Mouse (Mus musculus): ENCODE measurements around the gene Cdc42bpb.

Cdc42bpb gene

DNA sequence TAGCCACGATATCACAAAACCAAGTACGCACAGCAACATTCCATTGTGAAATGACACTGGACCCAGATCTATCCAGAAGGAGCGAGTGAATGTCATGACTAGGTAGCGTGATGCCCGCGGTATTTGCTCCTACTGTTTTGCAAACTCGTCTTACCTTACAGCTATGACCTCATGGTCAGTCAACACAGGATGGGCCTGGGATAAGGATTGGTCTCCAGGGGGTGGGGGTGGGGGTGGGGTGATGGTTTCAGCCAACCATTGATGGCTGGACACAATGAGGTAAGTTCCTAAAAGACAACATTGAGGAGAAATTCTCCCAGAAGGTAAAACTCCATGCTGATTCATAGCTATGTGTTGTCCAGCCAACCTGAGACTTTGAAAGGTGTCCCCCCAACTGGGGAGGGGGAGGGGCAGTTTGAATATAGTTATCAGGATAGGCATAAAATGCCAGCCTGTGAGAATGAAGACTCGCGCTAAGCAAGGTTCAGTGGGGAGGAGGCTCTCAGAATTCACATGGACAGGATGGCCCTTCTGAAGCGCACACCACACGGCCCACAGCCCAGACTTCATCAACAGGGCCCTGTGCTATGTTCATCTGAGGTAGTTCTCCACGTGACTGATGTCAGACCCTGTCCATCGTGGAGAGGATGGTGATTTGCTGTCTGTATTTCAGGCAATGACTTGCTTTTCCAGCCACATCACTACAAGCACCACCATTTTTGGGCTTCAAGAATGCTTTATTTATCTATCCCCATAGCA, 8.5 kb upstream of the Cdc42bpb start:
- no peak for DNase-seq

DNA sequence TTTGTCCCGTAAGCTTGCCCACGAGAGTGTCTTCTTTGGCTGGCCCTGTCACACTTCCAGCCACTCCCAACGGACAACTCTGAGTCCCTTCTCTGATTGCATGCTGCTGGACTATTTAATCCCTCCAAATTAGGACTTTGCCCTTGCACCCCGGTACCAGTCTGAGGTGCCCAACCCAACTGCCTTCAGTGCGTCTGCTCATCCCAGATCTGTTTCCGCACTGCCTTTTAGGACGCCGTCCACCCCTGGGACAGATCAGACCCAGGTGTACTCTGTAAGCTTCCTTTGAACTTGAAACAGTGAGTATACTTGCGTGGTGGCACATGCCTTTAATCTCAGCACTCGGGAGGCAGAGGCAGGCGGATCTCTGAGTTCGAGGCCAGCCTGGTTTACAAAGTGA, 1.3 kb upstream of the Cdc42bpb start:
- no peak for DNase-seq

DNA sequence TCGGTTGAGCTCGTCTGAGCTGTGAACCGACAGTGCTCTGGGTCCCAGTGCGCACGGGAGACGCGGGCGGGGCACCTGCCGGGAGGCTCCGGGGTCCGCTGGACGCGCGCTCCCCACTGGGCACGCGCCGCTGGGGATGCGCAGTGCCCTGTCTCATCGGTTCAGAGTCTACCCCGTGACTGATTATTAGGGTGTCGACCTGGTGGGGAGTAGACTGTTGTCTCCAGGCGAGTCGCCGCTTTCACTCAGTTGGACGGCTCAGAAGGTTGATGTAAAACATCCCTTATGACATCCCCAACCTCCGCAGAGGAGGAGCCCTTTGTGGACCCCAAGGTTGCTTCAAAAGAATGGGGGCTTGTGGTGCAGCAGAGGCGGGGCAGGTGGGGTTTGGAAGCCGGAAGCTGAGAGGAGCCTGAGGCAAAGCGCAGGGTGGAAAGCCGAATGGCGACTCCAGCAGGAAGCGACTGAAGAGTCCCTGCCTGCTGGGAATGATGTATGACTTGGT, 520 bp upstream of the Cdc42bpb start:
- DNase-seq: peak; percentile 56

DNA sequence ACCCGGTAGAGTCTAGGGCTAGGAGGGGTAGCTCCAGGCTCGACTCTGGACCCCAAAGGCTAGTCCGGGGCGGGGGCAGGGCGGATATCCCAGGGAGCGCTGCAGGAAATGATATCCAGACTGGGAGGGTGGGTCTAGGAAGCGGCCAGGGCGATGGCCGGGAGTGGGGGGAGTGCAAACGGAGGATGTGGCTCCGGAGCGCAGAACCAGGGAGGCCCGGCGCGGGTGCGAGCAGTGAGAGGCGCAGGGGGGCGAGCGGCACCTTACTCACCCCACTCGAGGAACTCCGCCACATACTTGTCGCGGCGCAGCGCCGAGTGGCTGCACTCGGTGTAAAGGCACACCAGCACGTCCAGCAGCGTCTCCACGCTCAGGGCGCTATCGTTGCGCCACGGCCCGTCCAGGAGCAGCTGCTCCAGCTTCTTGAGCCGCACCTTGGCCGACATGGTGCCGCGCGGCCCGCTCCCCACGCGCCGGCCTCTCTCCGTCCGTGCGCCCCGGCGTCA, 639 bp downstream of the Cdc42bpb start:
- peak; percentile 68 for DNase-seq

DNA sequence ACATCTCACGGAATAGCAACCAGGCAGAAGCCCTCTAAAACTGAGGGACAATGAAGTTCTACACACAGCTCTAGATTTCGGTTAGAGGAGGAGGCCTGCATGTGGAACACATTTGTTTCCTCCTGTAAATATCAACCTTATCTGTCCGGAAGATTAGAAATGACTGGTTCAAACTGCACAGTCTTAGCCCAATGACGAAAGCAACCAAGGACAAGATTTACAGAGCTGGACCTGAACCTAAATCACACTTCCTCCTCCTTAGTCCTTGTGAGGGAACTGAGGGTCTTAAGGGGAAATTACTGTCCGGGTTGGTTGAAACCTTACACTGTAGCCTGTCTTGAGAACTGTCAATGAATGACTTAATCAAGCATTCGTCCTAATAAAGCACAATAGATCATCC, 1.5 kb downstream of the Cdc42bpb start:
- DNase-seq: no peak

DNA sequence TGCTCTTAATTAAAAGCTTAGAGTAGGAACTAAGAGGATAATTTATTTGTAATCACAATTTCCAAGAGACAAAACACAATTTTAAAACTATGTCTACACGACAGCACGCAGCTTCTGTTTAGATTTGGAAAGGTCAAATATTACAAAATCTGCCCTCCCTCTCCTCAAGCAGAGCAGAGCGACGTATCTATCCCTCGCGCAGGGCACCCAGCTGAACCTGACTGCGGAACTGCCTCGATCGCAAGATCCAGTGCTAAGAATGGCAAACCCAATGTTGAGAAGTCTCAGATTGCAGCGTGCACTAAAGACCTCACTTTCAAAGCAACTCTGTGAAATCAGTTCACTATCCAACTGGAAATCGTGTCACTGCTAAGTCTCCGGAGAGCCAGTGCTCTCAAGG, 2.0 kb downstream of the Cdc42bpb start:
- no peak for DNase-seq

DNA sequence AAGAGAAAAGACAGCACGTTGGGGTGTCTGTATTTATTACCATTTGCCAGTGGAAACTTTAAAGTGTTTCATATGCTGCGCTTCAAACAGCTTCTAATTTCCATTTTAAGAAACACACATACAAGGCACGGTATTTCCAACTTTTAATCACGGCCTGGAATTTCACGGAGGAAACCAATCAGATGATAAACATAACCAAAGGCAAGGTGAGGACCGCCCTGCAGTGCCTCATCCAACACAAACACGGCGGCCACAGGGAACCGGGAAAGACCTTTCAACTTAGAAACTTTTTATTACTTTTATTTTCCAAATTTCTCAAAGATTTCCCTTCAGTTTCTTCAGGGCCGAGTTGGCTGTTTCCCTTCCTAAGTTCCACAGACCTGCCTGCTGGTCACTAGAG, 2.8 kb downstream of the Cdc42bpb start:
- DNase-seq: no peak

DNA sequence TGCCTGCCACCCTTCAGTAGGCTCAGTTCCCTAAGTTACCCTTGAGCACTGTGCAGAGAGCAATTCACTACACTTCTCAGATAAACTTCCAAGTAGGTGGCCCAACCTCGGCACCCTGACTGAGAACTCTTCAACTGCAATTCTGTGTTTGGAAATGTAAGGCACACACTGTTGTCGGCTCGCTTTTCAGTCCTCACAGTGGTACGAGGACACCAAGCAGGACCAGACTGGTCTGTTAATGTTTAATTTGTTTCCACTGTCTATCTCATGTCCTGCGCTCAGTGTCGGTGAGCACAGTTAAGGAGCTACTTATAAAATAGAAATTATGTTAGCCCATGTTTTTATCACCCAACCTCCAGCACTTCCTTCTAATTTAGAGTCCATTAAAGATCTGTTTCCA, 4.1 kb downstream of the Cdc42bpb start:
- DNase-seq: no peak

DNA sequence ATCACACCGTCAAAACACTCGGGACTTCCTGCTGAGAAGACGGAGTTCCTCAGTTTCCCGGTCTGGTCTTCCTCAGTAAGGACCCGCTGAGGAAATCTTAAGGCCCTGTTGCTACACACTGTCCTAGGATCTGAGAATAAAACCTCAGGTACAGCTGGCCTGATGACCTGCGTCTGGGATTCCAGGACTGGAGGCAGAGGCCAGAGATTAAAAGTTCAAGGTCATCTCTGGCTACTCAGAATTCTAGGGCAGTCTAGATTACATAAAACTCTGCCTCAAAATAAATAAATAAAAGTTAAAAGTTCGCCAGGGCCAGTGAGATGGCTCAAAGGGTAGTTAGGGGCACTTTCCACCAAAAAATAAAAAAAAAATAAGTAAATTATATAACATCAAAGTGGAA, 5.6 kb downstream of the Cdc42bpb start:
- no peak for DNase-seq

DNA sequence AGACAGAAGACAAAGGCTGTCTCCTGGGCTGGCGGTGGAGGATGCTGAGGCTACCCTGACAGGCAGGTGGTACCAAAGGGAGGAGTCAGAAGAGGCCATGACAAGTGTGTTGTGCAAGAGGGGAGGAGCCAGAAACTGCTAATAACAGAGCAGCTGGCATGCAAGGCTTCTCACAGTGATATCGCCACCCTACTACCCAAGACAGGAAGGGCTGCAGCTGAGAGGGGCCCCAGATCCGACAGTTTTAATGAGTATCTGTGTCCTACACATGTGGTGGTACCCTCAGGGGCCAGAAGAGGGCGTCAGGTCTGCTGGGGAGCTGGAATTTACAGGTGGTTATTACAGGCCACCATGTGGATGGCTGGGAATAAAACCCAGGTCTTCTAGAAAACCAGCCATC, 7.3 kb downstream of the Cdc42bpb start:
- DNase-seq: no peak

DNA sequence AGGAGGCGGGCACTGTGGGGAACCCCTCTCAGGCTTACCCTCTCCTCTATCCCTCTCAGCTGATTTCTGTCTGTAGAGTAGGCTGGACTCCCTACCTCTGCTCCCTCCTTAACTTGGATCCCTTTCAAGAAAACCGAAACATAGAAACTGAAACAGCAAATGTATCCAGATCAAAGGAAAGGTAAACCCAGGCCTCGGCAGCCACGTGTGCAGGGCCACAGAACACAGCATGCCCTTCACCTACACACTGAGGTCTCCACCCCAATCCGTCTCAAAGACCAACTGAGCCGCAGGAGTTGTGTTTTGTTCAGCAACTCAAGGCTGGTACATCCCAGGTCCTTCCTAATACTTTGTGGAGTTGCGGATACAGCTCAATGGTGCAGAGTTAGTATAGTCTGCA, 10.5 kb downstream of the Cdc42bpb start:
- no peak for DNase-seq

DNA sequence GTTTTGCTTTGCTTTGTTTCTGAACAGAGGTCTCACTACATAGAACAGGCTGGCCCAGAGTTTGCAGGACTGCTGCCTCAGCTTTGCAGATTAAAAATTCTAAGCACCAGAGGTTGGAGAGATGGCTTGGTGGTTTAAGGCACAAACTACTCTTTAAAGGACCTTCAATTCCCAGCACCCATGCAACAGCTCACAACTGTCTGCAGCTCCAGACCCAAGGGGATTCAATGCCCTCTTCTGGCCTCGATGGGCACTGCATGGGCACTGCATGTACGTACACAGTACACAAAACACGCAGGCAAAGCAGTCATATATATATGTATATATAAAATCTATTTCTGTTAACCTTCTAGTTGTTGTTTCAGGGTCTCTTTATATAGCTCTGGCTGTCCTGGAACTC, 13.3 kb downstream of the Cdc42bpb start:
- DNase-seq: no peak

DNA sequence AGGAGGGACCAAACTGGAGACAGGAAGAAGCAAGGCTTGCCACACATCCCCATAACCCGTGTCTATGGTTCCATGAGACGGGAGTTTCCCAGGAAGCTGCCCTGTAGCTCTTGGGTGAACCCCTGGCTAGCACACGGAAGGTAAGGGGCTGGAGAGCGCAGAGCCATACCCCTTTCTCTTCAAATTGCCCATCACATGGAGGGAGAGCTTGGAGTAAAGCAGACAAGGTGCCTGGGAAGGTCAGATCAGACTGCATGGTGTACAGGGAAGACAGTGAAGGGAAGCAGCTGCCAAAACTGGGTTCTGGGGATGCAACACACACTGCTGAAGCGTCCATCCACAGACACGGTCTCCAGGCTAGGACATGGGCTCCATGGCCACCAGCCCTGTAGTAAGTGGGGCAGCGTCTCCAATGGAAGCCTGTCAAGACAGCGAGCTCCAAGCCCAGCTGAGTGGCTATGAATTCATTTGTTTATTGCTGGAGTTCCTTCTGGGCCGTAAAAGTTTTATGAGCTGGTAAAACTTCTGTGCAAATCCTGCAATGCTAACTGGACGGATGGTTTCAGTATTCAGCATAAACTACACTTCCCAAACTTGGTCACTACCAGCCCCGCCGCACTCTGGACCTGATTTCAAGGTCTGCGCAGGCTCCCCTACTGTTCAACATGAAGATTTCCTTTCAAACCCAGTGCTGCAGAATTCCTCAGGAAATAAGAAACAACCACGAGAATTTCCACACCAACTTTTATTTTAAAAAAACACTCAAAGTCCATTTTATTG, 16.0 kb downstream of the Cdc42bpb start:
- peak; percentile 63 for DNase-seq

DNA sequence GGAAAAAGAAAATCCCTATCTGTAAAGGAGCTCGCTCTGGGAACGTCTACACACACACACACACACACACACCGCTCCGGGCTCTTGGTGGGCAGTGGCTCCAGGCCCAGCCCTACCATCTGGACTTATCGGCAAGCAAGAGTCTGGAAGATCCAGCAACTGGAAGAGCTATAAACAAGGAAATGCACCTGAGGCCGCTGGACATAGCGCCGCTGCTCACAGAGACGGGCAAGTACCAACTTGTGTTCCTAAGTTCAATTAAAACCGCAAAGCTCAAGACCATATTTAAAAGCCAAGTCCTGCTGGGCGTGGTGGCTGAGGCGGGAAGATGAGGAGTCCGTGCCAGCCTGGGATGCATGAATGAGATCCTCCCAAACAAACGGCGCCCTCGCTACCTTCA, 16.8 kb downstream of the Cdc42bpb start:
- no peak for DNase-seq

DNA sequence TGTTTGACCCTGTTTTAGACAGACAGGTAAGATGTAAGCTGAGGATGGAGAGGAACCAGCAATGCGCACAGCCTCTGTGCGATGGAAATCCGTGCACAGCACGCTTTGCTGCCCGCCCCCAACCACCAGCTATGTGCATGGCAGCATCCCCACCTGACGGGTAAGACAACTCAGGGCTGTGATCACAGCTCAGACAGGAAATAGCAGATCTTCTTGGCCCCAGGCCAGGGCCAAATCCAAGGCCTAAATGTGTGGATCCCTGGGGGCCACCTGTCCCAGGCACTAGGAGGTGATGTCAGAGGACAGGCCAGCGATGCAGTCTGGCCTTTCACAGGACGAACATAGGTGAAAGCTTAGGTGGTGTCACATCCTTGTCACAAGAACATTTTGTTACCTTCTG, 21.3 kb downstream of the Cdc42bpb start:
- DNase-seq: no peak

DNA sequence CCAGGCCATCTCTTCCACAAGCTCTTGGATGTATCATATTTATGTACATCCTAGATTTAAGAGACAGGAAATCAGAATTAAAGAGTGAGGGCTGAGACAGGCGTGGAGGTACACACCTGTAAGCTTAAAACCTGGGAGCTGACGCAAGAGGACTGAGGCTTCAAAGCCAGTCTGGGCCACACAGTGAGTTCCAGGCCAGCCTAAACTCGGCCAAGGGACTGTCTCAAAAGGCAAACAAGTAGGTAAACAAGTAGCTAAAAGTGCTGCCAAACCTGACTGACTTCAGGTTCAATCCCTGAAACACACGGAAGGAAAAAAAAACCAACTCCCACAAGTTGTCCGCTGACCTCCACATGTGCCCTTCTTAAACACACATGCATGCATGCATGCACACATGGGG, 23.4 kb downstream of the Cdc42bpb start:
- DNase-seq: no peak

DNA sequence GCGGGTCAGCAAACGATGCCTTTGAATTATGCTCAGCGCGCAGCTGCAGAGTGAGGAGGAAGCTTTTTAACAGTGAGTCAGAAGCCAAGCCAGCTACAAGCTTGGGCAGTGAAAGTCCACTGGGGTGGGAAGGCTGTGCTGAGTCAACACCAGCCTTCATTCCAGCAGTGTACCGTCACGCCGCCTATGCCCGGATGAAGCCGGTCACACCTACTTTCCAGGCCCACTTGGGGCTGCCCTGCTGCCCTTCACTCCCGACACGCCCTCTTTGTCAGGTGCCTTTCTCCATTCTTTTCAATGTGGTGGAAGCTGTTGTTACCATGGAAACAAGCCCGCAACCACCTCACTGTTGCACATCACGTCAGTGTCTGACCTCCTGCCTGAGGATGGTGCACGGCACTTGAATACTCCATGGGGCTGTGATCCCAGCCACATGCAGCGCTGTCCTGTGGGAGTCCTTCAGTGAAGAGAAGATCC, 24.0 kb downstream of the Cdc42bpb start:
- peak; percentile 93 for DNase-seq

DNA sequence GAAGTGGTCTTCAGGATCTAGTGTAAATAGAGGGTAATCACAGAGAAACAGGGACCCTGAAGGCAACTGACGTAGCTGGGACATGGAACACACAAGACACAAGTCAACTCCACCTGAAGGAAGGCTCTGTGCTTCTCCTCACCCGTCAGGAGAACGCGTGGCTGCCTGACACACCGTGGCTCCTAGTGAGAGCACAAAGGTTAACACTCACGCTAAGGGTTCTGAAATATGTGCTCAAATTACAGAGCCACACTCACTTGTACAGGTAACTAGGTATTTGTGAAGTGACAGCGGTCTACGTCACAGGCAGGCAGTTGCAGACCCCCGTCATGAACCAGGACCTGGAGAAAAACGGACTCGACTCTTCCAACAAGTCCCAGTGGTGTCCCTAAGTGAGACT, 24.5 kb downstream of the Cdc42bpb start:
- no peak for DNase-seq

DNA sequence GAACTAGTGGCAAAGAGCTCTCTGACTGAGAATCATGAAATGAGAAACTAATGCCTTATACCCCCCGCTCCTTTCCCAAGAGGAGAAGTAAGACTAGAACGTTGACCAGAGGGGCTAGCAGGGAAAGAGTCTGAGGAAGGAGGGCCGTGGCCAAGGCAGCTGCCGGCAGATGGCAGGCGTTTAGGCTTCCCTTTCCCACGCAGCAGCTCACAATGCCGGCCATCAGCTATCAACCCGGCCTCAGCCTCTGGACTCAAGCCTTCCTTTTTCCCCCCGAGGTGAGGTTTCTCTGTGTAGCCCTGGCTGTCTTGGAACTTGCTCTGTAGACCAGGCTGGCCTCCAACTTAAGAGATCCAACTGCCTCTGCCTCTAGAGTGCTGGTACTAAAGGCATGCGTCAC, 25.0 kb downstream of the Cdc42bpb start:
- DNase-seq: no peak

DNA sequence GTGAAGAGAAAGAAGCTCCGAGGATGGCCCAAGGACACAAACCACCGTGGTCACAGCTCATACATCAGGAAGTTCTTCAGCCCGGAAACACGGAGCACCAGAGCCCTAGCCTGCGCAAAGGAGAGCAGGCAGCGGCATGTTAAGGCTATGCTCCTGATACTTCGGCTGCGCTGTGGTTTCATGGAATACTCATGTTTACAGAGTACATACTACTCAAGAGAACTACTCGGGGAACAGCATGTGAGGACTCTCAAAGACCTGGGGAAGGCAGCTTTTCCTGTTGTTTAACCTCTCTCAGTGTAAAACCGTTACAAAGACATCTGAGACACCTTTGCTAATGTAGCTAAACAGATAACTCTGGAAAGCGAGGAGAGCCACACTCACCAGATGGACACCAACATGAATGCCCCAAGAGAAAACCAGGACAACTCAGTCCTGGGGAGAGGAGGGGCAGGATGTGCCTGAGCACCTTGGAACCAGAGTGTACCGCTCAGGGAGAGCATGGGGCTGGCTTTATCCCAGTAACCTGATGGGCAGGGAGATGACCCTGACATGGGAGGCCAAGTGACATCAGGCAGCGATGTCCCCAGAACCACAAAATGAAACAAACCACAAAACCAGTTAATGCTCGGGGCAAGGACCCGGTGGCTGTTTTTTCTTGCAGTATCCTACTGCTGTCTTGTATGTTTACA, 27.8 kb downstream of the Cdc42bpb start:
- DNase-seq: no peak

DNA sequence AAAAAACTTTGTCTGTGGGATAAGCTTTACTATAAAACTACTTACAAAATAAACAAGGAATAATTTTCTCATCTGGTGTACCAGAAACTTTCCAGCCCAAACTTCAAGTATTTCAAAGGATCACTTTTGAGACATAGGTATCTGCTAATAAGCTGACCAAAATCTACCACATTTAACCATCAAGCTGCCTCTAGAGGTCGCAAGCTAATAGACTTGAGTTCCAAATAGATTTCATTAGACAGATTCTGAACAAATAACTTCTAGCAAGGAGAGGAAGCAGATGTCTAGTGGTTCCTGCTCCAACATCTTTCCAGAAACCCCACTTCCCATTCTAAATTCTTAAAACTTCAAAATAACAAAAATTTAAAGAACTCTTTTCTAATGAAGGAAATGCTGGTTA, 33.6 kb downstream of the Cdc42bpb start:
- no peak for DNase-seq

DNA sequence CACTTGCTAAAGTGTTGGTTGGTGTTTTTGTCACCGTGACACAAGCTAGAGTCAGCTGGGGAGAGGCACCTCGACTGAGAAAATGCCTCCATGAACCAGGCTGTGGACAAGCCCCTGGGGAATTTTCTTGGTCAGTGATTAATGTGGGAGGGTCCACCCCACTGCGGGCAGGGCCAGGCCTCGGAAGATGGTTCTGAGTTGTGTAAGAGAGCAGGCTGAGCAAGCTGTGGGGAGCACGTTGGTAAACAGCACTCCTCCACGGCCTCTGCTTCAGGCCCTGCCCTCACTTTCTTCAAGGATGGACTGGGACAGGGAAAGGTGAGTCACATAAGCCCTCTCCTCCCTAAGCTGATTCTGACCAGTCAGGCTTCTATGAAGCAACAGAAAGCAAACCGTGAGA, 36.8 kb downstream of the Cdc42bpb start:
- DNase-seq: no peak

DNA sequence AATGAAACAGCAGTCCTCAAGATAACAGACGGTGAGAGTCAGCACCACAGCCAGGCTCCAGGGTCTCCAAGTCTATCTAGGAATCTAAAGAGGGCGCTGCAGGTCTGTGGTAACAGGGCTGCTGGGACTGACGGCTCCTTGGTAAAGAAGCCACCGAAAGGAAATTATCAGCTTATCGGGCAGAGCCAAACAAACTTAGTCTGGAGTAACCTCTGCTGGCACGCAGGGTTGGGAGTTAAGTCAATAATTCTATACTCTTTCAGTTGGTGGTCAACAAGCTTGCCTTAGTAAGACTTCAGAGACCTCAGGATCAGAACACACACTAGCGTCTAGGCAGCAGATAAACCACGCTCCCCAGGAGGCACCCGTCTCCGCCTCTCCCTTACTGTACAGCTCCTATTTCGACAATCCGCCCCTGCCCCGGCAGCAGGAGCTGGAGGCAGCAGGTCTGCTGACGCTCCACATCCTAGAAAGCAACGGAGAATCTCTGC, 39.6 kb downstream of the Cdc42bpb start:
- DNase-seq: no peak
